Mouse (Mus musculus) heart, embryonic 15.5 days (tissue): ENCODE measurements at regions not wholly inside any gene's neighbourhood (a gene's known extent, or its start where the extent isn't known, plus 50 kb on each side); places are given as distances from the start of the nearest gene placed in this dataset.

Experiments
- ATAC-seq: fragments of 200-750 bp; cut with Nextera tagmentation; replicated peaks from 2 replicates; pipeline ENCODE4 v1.8.0; 2017; ENCODE audit warnings: low read depth, moderate TSS enrichment; ENCODE audit not compliant: insufficient number of reproducible peaks, insufficient read depth, low FRiP score
- H3K27ac ChIP-seq: fragments of 300-500 bp; sonication (generic); 2 replicates; pipeline ENCODE4 v1.5.1; 2015; ENCODE audit warnings: mild to moderate bottlenecking, inconsistent platforms
- H3K27me3 ChIP-seq: fragments of 300-500 bp; sonication (generic); 2 replicates; pipeline ENCODE4 v1.6.1; 2015; ENCODE audit warnings: inconsistent platforms
- H3K36me3 ChIP-seq: fragments of 300-500 bp; sonication (generic); 2 replicates; pipeline ENCODE4 v1.6.1; 2015; ENCODE audit warnings: mild to moderate bottlenecking, inconsistent platforms
- H3K4me1 ChIP-seq: fragments of 300-500 bp; sonication (generic); replicated peaks from 2 replicates; pipeline ENCODE4 v1.6.1; 2015; ENCODE audit warnings: inconsistent platforms
- H3K4me2 ChIP-seq: fragments of 300-500 bp; sonication (generic); 2 replicates; pipeline ENCODE4 v1.6.1; 2015; ENCODE audit warnings: inconsistent platforms, mild to moderate bottlenecking, moderate library complexity
- H3K4me3 ChIP-seq: fragments of 300-500 bp; sonication (generic); 2 replicates; pipeline ENCODE4 v1.5.1; 2015; ENCODE audit warnings: mild to moderate bottlenecking, inconsistent platforms
- H3K9ac ChIP-seq: fragments of 300-500 bp; sonication (generic); 2 replicates; pipeline ENCODE4 v1.6.1; 2015; ENCODE audit warnings: mild to moderate bottlenecking, inconsistent platforms
- H3K9me3 ChIP-seq: fragments of 300-500 bp; sonication (generic); replicated peaks from 2 replicates; pipeline ENCODE4 v1.6.1; 2016; ENCODE audit warnings: inconsistent platforms
- WGBS: fragments of 180-500 bp; shearing (Covaris S2); methylation state at CpG from one replicate; pipeline ENCODE4 v1.1.7; 2015; ENCODE audit warnings: mixed read lengths; 5-methylcytosine and 5-hydroxymethylcytosine counted together

DNA sequence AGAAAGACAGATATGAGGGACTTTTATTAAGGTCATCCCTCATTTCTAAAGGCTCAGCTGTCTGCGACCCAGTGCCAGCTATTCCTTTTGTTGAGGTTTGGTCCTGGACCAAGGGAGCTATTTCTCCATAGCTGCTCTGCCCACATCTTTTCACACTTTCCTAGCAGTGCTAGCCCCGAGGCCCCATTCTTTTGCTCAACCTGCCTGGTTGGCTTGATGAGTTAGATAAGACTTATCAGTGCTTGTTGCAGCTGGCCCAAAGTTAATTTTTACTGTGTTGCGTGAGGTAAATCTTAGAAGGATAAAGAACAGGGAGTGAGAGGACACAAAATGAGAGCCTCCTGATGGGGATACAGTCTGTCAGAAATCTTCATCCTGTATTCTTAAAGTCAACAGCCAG is 138.5 kb upstream of the Mylip start:
- WGBS, result 51% methylated on average over 3 of the region's 3 CpGs
- Histone ChIP-seq H3K4me1 (no peaks in the 10 kb centered on the region), H3K4me2 (no peak overlapping the region), H3K27me3 (no peaks in the 10 kb centered on the region), H3K9me3 (no peaks in the 10 kb centered on the region), H3K36me3 (no peaks in the 10 kb centered on the region), H3K9ac (no peak overlapping the region), H3K4me3 (no peak overlapping the region), H3K27ac (no peak overlapping the region)
- no peak for ATAC-seq

DNA sequence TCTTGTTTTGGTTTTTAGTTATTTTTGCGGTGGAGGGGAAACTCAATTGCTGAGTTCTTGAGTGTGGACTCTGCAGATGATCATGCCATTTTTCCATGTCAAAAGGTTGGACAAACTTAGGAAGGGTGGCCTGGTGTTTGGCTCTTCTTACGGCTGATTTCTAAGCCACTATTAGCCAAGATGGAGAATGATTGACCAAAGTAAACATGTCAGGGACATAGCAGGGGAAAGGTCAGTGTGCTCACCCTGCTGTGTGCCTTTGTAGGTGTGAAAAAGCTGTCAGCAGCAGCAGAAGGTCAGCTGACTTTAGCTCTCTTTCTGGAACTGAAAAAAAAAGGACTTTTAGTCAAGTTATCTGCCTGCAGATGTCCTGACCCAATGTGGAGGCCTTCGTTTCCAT is 137.4 kb upstream of the Mylip start:
- Histone ChIP-seq H3K27ac (no peak overlapping the region), H3K27me3 (no peaks in the 10 kb centered on the region), H3K9ac (no peak overlapping the region), H3K4me1 (no peaks in the 10 kb centered on the region), H3K36me3 (no peaks in the 10 kb centered on the region), H3K4me2 (no peak overlapping the region), H3K9me3 (no peaks in the 10 kb centered on the region), H3K4me3 (no peak overlapping the region)
- 64% methylated on average over 3 of the region's 3 CpGs for WGBS
- no peak for ATAC-seq

DNA sequence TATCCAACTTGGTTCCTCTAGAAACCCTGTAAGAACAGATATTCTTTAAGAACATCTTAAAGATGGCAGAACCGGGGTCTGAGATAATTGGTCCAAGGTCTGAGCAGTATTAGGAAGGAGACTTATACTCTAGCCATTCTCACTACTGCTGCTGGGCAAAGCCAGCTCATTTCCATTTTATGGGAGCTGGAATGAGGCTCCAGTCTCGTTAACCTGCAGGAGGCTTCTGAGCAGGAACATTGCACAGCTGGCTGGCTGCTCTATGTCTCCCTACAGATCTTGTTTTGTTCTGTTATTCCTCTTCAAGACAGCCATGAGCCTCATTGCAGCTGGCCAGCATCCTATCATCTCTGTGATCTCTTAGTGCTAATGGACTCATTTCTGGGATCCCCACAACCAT is 136.3 kb upstream of the Mylip start:
- Histone ChIP-seq H3K27ac (no peak overlapping the region), H3K9me3 (no peaks in the 10 kb centered on the region), H3K27me3 (no peaks in the 10 kb centered on the region), H3K36me3 (no peaks in the 10 kb centered on the region), H3K4me2 (no peak overlapping the region), H3K4me3 (no peak overlapping the region), H3K4me1 (no peaks in the 10 kb centered on the region), H3K9ac (no peak overlapping the region)
- WGBS, result 63% methylated on average over 2 of the region's 2 CpGs
- no peak for ATAC-seq

DNA sequence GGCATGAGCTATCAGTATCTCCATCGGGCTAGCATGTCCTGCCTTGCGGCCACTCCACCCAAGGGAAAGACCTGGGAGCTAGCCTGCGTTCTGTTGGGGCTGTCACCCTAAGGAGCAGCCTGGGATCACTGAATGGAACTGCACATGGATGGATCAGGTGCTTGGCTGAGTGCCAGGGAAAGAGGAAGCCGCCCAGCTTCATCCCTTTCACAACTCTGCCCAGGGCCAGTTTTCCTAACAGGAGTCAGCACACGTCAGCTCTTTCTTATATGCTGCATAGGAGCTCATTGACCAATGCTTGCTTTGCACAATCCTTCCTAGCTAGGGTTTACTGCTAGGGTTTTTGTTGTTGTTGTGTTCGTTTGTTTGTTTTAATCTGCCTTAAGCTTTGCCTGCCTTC is 134.3 kb upstream of the Mylip start:
- 65% methylated on average over 6 of the region's 6 CpGs for WGBS
- H3K27me3 ChIP-seq, result no peaks in the 10 kb centered on the region
- H3K9ac ChIP-seq, result no peak overlapping the region
- no peak overlapping the region for H3K4me2 ChIP-seq
- no peaks in the 10 kb centered on the region for H3K4me1 ChIP-seq
- ATAC-seq, result no peak
- H3K9me3 ChIP-seq, result no peaks in the 10 kb centered on the region
- no peaks in the 10 kb centered on the region for H3K36me3 ChIP-seq
- no peak overlapping the region for H3K4me3 ChIP-seq
- H3K27ac ChIP-seq, result no peak overlapping the region

DNA sequence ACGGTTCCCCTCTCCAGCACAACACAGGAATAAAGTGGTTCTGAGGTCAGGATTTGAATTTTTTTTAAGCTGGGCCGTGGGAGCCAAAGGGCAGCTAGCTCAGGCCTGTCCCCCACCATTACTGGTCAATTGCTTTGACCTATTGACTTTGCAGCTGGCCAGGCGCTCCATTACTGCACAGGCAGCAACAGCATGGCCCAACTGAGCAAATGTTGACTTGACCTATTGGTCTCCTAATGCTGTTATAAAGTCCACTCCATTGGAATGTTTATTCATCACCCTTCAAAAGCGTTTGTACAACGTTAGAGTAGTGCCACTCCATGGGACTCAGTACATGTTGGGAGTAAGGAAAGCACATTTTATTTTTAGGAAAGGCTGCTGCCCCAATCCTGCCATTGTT is 127.5 kb upstream of the Mylip start:
- ATAC-seq, result no peak
- no peaks in the 10 kb centered on the region for H3K4me1 ChIP-seq
- H3K9me3 ChIP-seq, result no peaks in the 10 kb centered on the region
- WGBS, result 62% methylated on average over 5 of the region's 5 CpGs
- H3K4me3 ChIP-seq, result no peak overlapping the region
- no peak overlapping the region for H3K27ac ChIP-seq
- no peaks in the 10 kb centered on the region for H3K36me3 ChIP-seq
- no peak overlapping the region for H3K4me2 ChIP-seq
- no peak overlapping the region for H3K9ac ChIP-seq
- H3K27me3 ChIP-seq, result no peaks in the 10 kb centered on the region

DNA sequence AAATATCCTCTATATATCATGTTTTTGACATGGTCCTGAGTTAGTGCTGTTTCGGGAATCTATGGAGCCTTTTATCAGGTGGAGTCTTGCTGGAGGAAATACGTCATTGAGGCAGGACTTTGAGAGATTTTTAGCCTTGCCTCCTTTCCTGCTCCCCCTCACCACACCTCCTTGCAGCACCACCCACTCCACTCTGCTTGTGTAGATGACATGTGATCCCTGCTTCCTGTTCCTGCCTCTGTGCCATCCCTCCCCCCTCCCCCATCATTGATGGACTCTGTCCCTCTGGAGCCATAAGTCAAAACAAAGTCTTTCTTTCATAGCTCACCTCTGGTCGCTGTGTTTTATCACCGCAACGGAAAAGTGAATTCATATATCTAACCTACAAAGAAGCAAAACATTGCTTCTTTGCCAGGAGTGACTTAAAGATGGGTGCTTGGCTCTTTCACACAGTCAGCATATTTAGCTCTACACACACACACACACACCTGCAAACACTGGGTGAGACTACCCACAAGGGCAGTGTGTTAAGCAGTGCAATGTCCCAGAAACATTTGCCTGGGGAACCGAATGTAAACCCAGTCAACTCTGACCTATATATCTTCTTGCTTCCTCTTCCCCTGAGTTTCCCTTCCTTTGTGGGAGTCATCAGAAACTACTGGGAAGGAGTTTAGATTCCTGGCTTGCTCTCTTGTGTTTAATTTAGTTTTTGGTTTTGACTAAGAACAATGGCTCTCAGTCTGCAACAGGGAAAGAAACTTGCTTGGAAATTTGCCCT is 123.1 kb upstream of the Mylip start:
- Histone ChIP-seq H3K4me3 (no peak overlapping the region), H3K36me3 (no peaks in the 10 kb centered on the region), H3K4me1 (no peaks in the 10 kb centered on the region), H3K27ac (no peak overlapping the region), H3K9ac (no peak overlapping the region), H3K4me2 (no peak overlapping the region), H3K27me3 (no peaks in the 10 kb centered on the region), H3K9me3 (no peaks in the 10 kb centered on the region)
- no peak for ATAC-seq
- 72% methylated on average over 6 of the region's 6 CpGs for WGBS

DNA sequence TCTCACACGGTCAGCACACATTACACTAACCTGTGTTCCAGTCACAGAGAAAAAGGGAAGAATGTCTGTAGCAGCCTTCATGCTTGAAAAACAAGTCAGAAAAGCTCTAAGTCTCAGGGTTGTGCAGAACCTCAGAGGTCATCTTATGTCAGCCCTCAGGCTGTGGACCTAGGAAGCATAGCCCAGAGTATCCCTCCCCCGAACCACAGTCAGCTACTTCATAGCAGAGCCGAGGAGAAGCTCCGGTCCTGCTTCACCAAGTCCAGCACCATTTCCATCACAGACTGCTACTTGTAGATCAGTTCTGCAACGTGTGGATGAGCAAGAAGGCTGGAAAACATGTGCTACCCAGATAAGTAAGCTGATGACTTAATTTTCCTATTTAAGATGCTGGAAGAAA is 122.1 kb upstream of the Mylip start:
- no peak overlapping the region for H3K4me3 ChIP-seq
- no peak for ATAC-seq
- WGBS, result 72% methylated on average over 5 of the region's 5 CpGs
- no peaks in the 10 kb centered on the region for H3K36me3 ChIP-seq
- H3K27me3 ChIP-seq, result no peaks in the 10 kb centered on the region
- no peak overlapping the region for H3K9ac ChIP-seq
- H3K9me3 ChIP-seq, result no peaks in the 10 kb centered on the region
- H3K4me1 ChIP-seq, result no peaks in the 10 kb centered on the region
- H3K4me2 ChIP-seq, result no peak overlapping the region
- no peak overlapping the region for H3K27ac ChIP-seq

DNA sequence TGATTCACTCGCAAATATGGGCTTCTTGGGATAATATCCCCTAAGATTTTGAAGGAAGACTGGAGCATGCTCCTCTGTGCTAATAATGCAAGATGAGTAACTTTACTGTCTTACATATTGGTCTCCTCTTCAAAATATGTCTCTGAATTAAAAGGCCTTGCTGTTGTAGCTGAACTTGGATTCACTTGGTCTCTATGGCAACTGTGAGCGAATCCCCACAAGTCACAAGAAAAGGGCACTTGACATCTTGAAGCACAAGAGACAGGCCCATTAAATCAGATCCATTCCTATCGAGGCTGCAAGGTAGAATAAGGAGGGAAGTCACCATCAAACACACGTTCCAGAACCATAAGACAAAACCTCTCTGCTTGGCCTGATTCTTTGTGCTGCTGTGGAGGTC is 121.6 kb upstream of the Mylip start:
- WGBS, result 81% methylated on average over 4 of the region's 4 CpGs
- Histone ChIP-seq H3K27ac (no peak overlapping the region), H3K27me3 (no peaks in the 10 kb centered on the region), H3K9me3 (no peaks in the 10 kb centered on the region), H3K36me3 (no peaks in the 10 kb centered on the region), H3K4me3 (no peak overlapping the region), H3K4me2 (no peak overlapping the region), H3K9ac (no peak overlapping the region), H3K4me1 (no peaks in the 10 kb centered on the region)
- ATAC-seq, result no peak

DNA sequence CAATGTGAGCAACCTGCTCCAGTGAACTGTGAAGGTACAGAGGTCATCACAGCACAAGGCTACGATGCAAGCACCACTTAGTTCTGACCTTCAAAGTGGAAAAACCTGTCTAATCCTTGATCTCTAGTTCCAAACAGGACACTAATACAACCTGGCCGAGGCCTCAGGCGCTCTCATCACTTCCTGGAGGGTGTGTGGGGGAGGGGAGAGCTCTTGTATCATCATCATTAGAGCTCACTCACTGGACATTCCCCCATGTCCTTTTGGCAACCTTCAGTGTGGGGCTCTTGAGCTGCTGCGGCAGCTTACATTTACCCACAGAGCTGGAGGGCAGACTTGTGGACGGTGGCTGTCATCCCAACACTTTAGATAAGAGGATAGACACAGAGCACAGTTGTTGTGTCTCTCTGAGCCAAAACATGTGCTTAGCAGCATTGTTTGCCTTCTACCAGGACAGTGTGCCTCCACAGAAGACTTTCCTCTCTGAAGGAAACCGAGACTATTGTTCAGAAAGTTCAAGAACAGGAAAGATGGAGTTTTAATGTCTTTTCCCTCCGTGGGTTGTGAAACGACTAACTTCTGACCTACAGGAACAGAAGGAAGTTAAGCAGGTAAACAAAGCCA is 115.2 kb upstream of the Mylip start:
- 30% methylated on average over 8 of the region's 8 CpGs for WGBS
- Histone ChIP-seq H3K4me3 (no peak overlapping the region), H3K4me1 (peaks cover 13% of the 10 kb centered on the region), H3K27me3 (no peaks in the 10 kb centered on the region), H3K27ac (peak overlapping the region; percentile 38), H3K9ac (no peak overlapping the region), H3K36me3 (no peaks in the 10 kb centered on the region), H3K4me2 (no peak overlapping the region), H3K9me3 (no peaks in the 10 kb centered on the region)
- peak; percentile 43; the same call in 1 of the 2 replicates for ATAC-seq

DNA sequence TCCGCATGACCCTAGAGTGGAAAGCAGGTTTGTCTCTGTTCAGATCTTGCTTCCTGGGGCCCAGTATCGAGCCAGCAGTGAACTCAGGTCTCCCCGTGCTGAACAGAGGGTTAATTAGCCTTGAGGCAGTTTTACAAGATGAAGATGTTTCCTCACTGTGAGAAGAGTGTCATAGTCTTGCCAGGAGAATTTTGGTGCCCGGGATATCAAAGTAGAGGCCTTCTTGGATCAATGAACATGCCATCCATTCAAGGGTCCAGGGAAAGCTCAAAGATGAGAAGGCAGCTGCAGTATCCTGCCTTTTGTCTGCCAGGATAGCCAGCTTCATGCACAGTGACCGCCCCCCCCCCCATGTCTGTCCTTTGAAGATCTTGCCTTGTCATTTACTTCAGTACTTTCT is 114.2 kb upstream of the Mylip start:
- ATAC-seq, result no peak
- WGBS, result 44% methylated on average over 5 of the region's 5 CpGs
- no peak overlapping the region for H3K4me3 ChIP-seq
- no peak overlapping the region for H3K4me2 ChIP-seq
- H3K36me3 ChIP-seq, result no peaks in the 10 kb centered on the region
- H3K9ac ChIP-seq, result no peak overlapping the region
- no peak overlapping the region for H3K27ac ChIP-seq
- no peaks in the 10 kb centered on the region for H3K9me3 ChIP-seq
- H3K27me3 ChIP-seq, result no peaks in the 10 kb centered on the region
- peaks cover 13% of the 10 kb centered on the region for H3K4me1 ChIP-seq

DNA sequence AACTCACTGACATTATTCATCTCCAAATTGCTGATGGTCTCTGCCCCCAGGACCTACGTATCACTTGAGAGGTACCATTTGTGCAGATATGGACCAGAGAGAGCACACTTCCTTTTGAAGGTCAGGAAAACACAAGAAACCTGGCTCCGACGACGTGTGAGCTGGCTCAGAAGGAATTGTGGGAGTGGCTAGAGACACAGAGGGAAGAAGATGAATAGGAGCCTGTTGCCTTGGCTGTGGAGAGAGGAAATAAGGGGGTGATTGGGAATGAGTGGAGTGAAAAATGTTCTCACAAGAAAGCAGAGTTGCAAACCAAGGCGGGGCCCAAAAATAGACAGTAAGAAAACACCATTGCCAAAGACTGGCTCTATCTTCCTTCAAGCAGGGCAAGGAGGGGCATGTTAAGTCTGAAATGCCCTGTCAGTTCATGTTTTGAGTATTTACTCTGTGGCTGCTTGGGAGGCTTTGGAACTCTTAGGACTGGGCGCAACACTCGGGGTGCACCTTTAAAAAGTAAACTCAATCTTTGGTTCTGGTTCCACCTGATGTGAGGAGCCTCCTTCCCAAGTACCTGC is 111.6 kb upstream of the Mylip start:
- H3K4me3 ChIP-seq, result no peak overlapping the region
- no peak overlapping the region for H3K9ac ChIP-seq
- WGBS, result 59% methylated on average over 7 of the region's 7 CpGs
- no peak overlapping the region for H3K4me2 ChIP-seq
- H3K36me3 ChIP-seq, result no peaks in the 10 kb centered on the region
- H3K9me3 ChIP-seq, result no peaks in the 10 kb centered on the region
- H3K27me3 ChIP-seq, result no peaks in the 10 kb centered on the region
- peaks cover 13% of the 10 kb centered on the region for H3K4me1 ChIP-seq
- no peak overlapping the region for H3K27ac ChIP-seq
- ATAC-seq, result no peak

DNA sequence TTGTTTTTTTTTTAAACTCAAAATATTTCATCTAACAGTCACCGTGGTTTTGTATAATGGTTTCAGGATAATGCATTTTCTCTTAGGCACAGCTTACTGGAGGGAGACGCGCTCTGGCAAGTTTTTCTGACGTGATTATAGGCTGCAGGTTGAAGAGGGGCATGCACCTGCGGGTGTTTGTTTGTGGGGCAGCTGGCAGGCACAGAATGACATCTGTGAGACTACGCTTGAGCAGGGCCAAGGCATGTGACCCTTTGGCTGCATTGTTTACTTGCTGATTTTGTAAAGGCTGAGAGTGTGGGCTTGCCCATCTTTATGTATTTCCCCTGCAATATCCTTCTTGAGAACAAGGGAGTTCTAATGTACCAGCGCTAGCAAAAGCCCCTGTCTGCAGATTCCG is 108.4 kb upstream of the Mylip start:
- H3K27me3 ChIP-seq, result no peaks in the 10 kb centered on the region
- no peak for ATAC-seq
- H3K9ac ChIP-seq, result no peak overlapping the region
- 80% methylated on average over 8 of the region's 8 CpGs for WGBS
- no peaks in the 10 kb centered on the region for H3K36me3 ChIP-seq
- H3K4me1 ChIP-seq, result no peaks in the 10 kb centered on the region
- H3K27ac ChIP-seq, result no peak overlapping the region
- H3K4me2 ChIP-seq, result no peak overlapping the region
- no peaks in the 10 kb centered on the region for H3K9me3 ChIP-seq
- H3K4me3 ChIP-seq, result no peak overlapping the region
